Mouse (Mus musculus) adrenal gland, adult 2 months (tissue): ENCODE measurements around the gene Creld2. TPM values are rescaled to one million over a fixed set of nuclear protein-coding genes. Genes with fewer than 3 reads are reported as not detected.

Experiments used
- DNase-seq: peaks from one replicate; pipeline ENCODE4 v3.0.0; 2021
- polyA plus RNA-seq: library from polyadenylated mRNA; depleted of rRNA; stranded (reverse); fragments of >200 nt; gene quantifications from 2 replicates; pipeline ENCODE4 v1.2.3, GENCODE M21; 2012
- total RNA-seq, 2 experiments: library from RNA; stranded (reverse); gene quantifications; 2 replicates each; pipeline ENCODE4 v1.2.3; 2021

The Creld2 gene
- total and polyA plus RNA-seq, 3 experiments: 25.7 to 45.6 (median 44.8) TPM

GRCm38 (mm10) chr15:88828800-88829705 is 9.6 kb downstream of the Creld2 start:
- peak; percentile 90 for DNase-seq

- DNase-seq: peak; percentile 55
Measured at GRCm38 (mm10) chr15:88829791-88830440, 10.5 kb downstream of the Creld2 start.

- DNase-seq: no peak
Measured at GRCm38 (mm10) chr15:88830696-88831095, 11.2 kb downstream of the Creld2 start.

GRCm38 (mm10) chr15:88831482-88831881 is 12.0 kb downstream of the Creld2 start:
- peak; percentile 58 for DNase-seq

- DNase-seq: no peak
Measured at GRCm38 (mm10) chr15:88832536-88832935, 13.1 kb downstream of the Creld2 start.

- DNase-seq: no peak
Measured at GRCm38 (mm10) chr15:88836031-88836430, 16.6 kb downstream of the Creld2 start.

GRCm38 (mm10) chr15:88836571-88836970 is 17.1 kb downstream of the Creld2 start:
- DNase-seq: no peak

- peak; percentile 88 for DNase-seq
Measured at GRCm38 (mm10) chr15:88837199-88837932, 17.9 kb downstream of the Creld2 start.

- peak; percentile 53 for DNase-seq
Measured at GRCm38 (mm10) chr15:88837977-88838376, 18.5 kb downstream of the Creld2 start.

GRCm38 (mm10) chr15:88839271-88839670 is 19.8 kb downstream of the Creld2 start:
- DNase-seq: peak; percentile 75

GRCm38 (mm10) chr15:88840126-88840525 is 20.7 kb downstream of the Creld2 start:
- peak; percentile 71 for DNase-seq

- no peak for DNase-seq
Measured at GRCm38 (mm10) chr15:88841160-88841559, 21.7 kb downstream of the Creld2 start.

- no peak for DNase-seq
Measured at GRCm38 (mm10) chr15:88841580-88842299, 22.3 kb downstream of the Creld2 start.

GRCm38 (mm10) chr15:88842300-88842673 is 22.8 kb downstream of the Creld2 start:
- no peak for DNase-seq

GRCm38 (mm10) chr15:88843486-88844097 is 24.1 kb downstream of the Creld2 start:
- no peak for DNase-seq

GRCm38 (mm10) chr15:88844966-88845365 is 25.5 kb downstream of the Creld2 start:
- no peak for DNase-seq

GRCm38 (mm10) chr15:88848661-88849060 is 29.2 kb downstream of the Creld2 start:
- no peak for DNase-seq

GRCm38 (mm10) chr15:88849621-88850020 is 30.2 kb downstream of the Creld2 start:
- DNase-seq: no peak

- DNase-seq: peak; percentile 88
Measured at GRCm38 (mm10) chr15:88850146-88850826, 30.8 kb downstream of the Creld2 start.

GRCm38 (mm10) chr15:88851076-88851475 is 31.6 kb downstream of the Creld2 start:
- DNase-seq: no peak
